Mouse (Mus musculus) MN1 (cell line): Measurements from ENCODE around the gene Epn3.

Experiments
- DNase-seq: peaks from one replicate; pipeline ENCODE4 v3.0.0-alpha.2; 2016; ENCODE audit warnings: low spot score

Epn3 gene

DNA sequence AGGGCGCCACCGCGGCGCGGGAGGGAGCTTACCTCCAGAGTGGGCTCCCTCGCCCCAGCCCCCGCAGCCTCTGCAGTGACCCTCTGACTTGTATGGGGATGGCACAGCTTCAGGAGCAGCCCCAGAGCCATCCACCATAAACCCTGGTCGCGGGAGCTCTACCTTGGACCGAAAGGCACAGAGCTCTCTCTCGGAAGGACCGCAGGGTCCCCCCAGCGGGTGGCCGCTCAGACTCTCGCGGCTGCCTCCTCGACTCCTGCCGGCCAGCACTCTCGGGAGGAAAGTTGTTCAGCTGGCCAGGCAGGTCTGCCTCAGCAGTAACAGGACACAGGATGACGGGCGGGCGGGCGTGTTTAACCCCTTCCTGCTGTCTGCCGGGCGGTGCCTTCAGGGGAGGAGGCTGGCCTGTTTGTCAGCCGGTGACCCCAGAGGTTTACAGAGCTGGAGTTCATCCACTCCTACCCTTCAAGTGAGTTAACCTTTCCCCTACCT, at the start of gene Epn3:
Gene Epn3 (minus strand): TSS at position 314 of the 492 bp plus-strand sequence.
- DNase-seq = peak; percentile 23

DNA sequence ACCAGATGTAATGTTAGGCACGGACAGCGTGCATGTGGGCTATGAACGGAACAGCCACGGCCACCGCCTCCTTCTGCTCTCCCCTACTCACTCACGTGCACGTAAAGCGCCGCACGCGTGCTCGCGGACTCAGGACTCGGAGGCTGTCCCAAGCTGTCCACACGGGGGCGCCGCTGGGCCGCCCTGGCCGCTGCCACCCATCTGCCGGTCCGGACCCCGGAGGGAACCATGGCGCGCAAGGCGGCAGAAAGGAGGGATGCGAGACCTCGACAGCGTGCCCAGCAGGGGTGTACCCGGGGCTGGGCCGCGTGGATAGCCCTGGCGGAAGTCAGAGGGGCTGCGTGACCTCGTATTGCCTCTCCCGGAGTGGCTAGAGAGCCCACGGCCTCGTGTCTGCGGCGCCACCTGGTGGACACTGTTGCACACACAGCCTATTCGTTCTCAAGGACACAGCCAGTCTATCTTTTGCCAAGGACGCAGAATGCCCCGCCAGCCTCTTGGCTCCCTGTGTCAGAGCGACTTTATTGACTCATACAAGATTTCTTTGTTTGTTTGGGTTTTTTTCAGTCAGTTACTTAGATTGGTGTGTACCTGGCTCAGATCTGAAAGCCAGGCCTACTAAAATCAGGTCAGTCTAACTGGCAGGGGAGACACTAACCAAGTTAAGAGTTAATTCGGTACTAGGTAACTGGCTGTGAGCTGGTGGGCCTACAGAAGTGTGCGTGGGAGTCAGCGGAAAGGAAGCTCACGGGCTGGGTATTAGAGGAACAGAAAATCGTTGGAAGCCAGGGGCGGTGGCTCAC, 49.3 kb upstream of the Epn3 start, which contains the start of gene Rsad1:
Gene Rsad1 (minus strand): TSS at position 368 of the 803 bp plus-strand sequence.
- peak; percentile 96 for DNase-seq

DNA sequence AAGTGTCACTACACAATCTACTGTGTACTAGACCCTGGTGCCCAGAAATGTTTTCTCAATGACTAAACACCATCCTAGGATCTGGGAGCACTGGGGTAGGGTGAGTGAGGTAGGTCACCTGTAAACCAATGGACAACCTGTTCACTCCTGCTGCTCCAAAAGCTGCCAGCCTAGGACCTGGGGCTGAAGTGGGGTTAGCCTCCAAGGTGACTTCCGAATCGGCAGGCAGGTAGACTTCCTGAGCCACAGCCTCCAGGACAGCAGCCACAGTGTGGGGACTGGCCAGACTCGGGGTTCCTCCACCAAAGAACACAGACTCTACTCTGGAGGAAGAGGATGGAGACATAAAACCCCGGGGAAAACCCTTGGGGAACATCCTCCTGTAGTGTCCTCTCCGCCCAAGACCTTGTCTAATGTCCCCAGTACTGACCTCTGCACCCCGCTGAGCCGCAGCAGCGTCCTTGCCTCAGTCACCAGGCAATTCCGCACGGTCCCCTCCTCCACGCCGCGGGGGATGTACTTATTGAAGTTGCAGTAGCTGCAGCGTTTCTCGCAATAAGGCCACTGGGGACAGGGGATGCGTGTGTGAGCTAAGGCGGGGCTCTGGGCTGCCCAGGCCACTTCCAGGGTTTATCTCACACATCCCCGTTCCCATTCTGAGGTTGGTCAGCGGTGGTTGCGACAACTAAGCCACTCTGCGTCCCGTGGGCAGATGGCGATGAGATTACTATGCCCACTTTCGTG, 48.4 kb upstream of the Epn3 start:
- peak; percentile 58 for DNase-seq

DNA sequence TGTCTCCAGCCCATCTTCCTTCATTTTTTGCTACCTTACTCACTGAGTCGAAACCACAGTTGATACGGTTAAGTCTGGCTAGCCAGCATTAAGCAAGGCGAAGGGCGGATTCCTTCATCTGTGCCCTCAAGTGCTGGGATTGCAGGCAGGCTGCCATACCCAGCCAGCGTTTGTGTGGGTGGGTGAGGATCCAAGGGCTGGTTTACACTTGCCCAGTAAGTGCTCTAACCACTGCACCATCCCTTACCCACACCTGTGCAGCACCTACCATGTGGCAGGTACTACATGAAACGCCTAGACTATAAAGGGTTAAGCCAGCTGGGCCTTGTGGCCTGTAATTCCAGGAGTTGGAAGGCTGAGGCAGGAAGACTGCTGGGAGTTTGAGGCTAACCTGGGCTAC, 47.5 kb upstream of the Epn3 start:
- DNase-seq = no peak

DNA sequence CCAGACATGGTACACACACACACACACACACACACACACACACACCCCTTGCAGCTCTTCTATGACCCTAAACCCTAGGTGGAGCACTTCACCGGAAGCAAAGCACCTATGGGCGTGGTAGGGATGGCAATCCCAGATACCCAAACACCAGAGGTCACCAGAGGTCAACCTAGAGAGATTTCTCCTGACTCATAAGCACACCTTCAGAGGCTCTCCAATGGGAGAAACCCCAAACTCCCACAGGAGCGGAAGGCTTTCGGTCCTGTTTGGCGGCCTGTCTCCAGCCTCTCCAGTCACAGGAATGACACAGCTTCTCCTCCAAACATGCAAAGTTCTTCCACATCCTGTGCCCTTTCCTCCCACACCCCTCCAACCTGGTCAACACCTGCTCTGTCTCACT, 46.6 kb upstream of the Epn3 start:
- DNase-seq = no peak

DNA sequence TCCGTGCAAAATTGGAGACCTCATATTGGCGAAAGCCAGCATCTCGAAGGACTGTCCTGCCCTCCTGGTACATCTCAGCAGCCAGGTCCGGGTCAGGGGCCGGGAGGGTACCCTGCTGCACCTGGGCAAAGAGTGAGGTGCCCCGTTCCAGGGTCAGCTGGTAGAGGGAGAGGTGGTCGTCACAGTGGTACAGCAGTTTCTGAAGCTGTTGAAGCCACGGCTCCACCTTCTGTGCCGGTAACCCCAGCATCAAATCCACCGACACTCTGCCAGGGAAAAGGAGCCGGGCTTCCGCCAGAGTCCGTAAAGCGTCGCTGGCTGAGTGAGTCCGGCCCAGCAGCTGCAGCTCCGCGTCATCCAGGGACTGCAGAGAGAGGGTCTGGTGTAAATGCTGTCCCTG, 44.6 kb upstream of the Epn3 start:
- no peak for DNase-seq

DNA sequence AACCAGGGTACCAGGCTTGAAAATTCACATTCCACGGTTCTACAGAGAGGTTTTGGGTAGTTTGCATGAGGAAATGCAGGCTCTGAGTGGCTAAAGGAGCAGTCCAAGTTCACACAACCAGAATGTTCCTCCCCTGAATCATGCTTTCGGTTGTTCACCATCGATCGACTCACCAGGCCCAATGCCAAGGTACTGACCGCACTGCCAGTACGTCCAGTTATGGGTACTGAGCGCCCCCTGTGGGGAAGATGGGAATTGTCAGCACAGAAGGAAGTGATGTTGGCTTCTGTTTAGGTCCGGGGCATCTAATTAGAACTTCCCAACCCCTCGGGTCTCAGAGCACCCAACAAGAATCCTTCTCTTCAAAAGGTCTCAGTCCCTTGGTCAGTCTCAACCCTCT, 44.2 kb upstream of the Epn3 start:
- peak; percentile 94 for DNase-seq

DNA sequence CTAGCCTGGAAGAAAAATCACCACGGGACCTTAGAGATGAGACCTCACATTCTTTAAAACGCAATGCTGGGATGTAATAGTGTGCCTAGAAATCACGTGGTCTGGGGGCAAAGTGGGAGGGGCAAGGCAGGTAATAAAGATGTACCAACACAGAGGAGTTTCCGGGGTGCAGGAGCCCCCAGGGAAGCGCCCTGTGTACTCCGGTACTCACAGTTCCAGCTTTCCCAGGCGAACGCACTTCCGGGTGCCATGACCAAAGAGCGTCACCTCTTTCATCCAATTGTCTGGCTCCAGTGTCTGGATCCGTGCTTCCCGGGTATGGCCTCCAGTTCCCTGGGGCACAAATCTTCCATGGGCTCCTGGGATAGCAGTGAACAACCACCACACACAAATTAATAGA, 43.6 kb upstream of the Epn3 start:
- no peak for DNase-seq

DNA sequence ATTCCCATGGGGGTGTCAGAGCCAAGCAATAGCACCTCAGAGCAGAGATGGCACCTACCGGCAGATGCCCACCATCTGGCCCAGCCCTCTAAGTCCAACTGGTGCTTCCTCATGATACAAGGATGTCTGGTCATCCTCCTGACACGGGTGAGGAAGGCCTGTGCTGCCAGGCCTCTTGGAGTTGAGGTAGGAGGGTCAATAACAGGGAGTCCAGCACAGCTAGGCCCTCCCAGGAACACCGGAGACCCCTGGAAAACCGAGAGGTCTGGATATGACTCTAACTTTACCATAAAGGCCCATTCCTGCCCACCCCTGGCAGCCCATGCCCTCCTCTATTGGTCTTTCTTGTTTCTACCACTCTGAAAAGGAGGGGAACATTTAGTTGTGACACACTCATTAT, 42.6 kb upstream of the Epn3 start:
- no peak for DNase-seq

DNA sequence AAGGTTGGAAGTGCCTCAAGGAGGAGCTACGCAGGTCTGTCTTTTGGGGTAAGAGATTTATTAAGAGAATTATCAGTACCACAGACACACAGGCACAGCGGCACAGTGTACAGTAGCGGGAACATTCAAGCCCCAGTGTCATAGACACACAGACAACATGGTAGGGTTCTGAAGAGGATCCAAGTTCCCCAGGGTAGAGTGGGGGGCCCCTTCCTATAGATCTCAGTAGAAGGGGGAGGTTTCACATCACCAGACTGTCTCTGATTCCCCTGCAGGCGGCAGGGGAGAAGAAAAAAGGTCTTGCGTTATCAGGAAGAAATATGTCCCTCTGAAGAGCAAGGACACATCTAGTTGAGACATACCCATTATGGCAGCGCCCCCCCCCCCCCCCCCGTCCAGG, 40.0 kb upstream of the Epn3 start:
- DNase-seq = no peak

DNA sequence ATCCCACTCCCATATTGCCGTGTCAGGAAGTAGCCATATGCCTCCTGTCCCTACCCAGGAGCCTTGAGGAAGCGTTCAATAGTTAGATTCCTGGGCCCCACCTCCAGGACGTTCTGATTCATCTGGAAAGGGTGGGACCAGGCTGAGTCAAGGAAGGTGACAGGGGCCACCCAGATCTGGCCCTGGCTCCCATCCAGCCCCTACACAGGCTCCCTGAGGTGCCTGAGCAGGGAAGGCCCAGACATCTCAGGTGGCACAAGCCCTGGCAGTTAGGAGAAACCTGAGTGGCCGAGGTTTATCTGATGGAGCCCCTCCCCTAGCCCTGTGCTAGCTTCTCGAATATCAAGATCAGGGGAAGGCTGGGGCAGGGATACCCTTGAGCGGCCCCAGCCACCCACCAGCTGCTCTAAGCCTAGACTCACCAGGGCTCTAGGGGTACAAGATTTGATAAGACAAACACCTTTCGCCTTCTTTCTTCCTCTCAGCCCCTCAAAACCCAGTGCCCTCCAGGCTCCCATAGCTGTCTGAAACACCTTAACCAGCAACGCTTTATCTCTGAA, 39.0 kb upstream of the Epn3 start:
- DNase-seq = no peak

DNA sequence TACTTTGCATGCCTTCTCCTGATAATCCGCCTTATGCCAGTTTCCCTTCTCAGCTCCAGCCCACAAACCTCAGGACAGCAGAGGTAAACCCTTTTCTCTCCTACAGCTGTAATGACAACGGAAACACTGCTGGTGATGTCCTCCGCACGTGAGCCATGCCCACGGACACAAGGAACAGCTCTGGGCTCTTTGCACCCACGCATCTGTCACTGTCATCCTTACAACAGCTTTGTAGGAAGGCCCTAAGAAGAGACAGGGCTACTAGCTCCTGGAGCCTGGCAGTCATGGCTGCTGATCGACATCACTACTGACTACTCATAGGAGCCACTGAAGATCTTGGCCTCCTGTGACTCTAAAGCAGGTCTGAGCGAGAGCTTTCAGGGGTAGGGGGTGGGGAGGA, 33.4 kb upstream of the Epn3 start:
- DNase-seq = no peak

DNA sequence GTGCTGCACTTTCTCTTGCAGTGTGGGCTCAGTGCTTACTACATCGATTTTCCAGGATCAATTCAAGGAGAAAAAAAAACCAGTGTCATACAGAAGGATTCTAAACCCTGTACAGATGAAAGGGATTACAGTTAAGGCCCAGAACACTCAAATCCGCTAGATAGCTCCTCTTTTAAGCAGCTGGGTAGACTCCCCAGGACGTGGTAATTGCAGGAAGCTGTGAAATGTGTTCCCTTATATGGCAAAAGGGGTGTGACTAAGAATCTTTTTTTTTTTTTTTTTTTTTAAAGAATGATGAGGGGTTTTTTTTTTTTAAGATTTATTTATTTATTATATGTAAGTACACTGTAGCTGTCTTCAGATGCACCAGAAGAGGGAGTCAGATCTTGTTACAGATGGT, 29.1 kb upstream of the Epn3 start:
- no peak for DNase-seq

DNA sequence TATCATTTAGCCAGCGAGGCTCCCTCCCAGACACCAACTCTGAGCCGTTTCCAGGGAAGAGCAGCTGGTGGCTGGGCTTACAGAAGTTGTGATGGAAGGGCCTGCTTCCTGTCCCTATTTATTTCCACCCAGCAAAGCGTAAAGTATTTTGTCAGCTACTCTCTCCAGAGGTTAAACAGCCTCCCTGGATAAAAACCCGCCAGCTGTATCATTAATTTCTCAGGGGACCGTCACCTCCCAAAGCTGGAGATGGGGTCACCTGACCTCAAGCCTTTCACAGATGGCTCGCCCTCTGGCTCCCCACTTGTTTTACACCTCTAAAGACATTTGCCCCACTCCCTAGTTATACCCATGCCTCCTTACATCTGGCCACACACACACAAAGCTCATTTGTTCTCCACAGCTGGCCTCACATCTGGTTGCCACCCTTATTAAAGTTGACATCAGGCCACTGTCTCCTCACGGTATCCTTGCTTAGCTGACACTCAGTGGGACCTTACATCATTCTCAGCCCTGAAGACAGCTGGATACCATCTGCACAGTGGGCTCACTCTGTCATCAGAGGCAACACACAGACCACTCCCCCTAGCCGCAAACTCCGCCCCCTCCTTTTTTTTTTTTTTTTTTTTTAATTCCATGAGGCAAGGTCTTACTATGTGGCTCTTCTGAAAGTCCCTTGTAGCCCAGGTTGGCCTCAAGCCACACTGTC, 26.6 kb upstream of the Epn3 start:
- DNase-seq = peak; percentile 30

DNA sequence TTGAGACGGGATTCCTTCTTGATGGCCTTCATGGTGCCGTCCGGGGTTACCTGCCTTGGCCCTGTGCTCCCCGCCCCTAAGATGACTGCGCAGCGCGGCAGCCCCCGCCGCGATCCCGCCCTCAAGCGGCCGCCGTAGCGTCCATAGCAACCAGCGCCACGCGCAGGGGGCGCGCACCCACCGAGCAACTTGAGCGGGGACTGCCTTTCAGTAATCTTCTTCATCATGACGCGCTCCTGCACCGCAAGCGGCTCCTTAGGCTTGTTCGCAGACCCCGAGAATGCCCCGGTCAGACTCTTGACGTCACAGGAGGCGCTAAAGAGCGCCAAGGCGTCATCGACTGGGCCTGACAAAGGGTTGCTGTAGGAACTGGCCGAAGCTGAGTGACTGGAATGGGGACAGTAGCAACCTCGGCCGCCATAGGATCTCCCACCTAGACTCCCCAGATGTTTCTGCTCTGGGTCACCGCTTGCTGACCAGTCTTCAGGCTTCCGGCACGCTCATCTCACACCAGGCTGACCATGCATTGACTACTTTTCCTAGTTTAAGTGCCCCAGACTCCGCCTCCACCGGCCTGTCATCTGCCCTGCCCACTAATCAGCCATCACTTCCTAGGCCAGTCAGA, 21.6 kb upstream of the Epn3 start, which contains the start of gene Mycbpap:
Gene Mycbpap (minus strand): TSS at position 524 of the 625 bp plus-strand sequence.
- DNase-seq = peak; percentile 68

DNA sequence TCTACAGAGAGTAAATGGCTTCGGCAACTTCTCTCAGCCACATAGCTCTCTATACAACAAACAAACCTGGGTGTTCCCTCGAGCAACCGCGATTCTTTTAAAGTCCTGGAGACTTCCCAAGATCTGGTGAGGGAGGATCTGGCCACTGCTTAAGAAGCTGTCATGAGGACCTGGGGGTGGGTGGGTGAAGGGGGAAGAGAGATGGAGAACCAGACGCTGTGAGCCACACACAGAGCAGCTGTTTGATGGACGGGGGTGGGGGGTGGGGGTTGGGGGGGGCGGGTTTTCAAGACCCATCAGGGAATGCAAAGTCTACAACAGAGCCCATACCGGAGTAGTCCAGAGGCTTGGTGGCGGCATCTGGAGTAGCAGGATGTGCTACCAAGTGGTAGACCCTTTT, 13.7 kb upstream of the Epn3 start:
- no peak for DNase-seq

DNA sequence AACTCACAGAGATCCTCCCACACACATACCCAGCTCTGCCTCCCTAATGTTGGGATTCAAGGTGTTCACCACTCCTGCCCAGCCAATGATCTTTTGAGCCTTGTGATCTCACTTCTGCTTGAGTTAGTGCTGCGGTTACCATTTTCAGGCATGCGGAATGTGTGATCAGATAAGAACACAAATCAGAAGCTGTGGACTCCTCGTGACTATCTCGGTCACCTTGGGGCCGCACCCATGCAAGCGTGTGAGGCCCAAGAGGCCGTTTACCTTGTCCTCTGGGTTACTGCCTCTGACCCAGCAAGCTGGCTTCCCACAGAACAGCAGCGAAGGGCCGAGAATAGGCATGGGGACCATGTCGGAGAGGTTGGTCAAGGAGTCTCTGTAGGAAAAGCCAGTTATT, 9.2 kb upstream of the Epn3 start:
- DNase-seq = no peak

DNA sequence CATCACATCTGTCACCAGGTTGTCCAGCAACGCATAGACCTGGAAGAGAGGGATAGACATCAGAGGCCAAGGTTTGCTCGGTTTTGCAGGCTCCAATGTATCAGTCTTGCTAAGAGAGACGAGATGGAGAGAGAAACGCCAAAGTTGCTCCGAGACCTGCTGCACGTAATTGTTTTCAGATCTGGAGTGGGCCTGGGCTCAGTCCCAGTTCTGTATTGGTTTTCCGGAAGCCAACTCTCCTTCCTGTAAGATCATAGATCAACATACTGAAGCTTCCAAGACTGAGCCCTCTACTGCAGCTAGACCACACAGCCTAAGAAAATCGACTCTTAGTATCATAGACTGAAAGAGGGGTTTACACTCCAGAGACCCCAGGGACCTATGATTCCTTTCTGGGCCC, 1.7 kb upstream of the Epn3 start:
- DNase-seq = no peak

DNA sequence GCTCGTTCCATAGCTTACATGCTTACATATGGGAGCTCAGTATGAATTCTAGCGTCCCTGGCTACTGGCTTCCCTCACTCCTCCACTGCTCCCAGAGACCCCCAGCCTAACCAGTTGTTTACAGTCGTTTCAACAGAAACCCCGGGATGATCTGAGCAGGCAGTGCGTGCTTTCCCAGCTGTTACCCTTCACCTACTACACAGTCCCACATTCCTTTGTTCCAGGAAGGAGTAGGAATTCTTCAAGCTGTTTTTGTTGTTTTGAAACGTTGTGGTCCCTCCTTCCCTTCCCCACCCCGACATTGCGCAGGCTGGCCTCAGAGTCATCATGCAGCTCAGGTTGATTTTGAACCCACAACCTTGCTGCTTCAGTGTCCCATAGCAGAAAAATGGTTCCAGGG, 588 bp upstream of the Epn3 start:
- no peak for DNase-seq

DNA sequence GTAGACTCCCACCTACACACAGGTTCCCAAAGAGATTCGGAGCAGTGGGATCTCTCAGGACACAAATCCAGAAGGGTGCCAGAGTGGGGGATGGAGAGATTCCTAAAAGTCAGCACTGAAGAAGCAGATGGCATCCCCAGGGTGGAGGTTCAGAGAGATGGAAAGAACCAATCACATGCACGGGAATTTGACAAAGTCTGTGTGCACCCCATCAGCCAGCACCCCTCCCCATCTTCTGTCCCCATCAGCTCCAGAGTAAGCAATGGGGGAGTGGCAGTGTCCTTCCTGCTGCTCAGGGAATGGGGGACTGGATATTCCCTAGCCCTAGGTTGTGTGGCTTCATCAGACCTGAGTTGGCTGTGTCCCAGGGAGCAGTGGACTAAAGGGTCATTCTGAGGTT, 739 bp downstream of the Epn3 start:
- DNase-seq = no peak

DNA sequence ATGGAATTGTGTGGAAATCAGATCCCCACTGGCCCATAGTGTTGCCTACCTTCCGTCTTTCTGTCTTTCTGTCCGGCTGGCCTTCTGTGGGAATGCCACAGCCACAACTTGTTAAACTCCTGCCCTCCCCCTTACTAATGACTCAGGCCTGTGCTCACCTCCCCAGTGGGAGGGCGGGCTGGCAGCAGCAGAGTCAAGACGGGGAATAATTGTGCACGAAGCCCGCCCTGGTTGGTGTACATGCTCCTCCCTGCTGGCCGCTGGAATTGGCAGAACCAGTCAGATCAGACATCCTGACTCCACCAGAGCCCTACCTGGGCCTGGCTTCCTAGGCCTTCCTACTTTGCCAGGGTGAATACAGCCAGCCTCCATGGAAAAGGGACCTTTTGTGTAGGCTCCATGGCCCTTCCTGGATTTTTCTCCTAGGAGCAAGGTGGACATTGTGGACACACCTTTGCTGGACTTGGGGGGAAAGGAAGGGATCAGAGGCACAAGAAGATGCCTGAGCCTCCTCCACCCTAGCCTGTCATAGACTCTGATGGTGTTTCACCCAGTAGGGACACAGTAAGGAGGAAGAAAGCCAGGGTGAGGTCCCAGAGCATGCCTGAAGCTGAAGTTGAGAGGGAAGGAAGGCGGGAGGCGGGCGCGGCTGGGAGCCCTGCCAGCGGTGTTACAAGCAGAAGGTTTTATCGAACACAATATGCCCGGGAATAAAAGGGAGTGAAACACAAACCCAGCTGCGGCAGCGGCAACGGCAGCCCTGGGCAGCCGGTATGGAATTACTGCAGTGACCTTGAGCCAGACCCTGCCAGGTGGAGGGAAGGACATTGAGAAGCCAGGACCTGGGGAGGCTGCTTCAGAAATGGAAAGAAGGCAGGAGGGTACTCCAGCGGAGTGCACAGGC, 1.4 kb downstream of the Epn3 start:
- DNase-seq = peak; percentile 47
